In genomic region chr6:50031356-50031755, GRCm38 (mm10) we compare ENCODE assay signal across 30 mouse cellular contexts.
"Had no signal": no experiment of that assay in that cellular context is flagged by ENCODE, and none has a peak within 500 bp of the region (broad histone marks: within the 10 kb centered on the region; RNA-seq: fewer than 3 reads in every experiment).

No protein-coding gene starts in this region.

- H3K36me3 ChIP-seq: limb, embryonic 10.5 days; limb, embryonic 12.5 days; limb, embryonic 13.5 days; limb, embryonic 15.5 days; liver, embryonic 12.5 days; liver, embryonic 13.5 days; liver, embryonic 15.5 days; lung, embryonic 15.5 days; midbrain, embryonic 10.5 days; midbrain, embryonic 12.5 days; midbrain, embryonic 13.5 days; neural tube, embryonic 12.5 days had no signal

- H3K4me2 ChIP-seq: limb, embryonic 12.5 days; limb, embryonic 13.5 days; limb, embryonic 15.5 days; liver, embryonic 11.5 days; liver, embryonic 12.5 days; liver, embryonic 13.5 days; liver, embryonic 15.5 days; lung, embryonic 14.5 days; lung, embryonic 15.5 days; midbrain, embryonic 12.5 days; midbrain, embryonic 13.5 days; neural tube, embryonic 12.5 days had no signal

- DNase-seq: left cerebral cortex, postnatal 4 days; liver; liver, embryonic 13.5 days; liver, postnatal 0 days; lung, adult 18-20 months; lung, adult 2 months; lung, embryonic 14.5 days; lung, postnatal 10 days; lung, postnatal 14 days; lung, postnatal 36 days; lung, postnatal 4 days; midbrain, embryonic 14.5 days had no signal

- H3K4me1 ChIP-seq: liver, embryonic 15.5 days; lung, embryonic 15.5 days had no signal

- H3K27ac ChIP-seq: limb, embryonic 10.5 days; limb, embryonic 12.5 days; limb, embryonic 13.5 days; limb, embryonic 15.5 days; liver, embryonic 12.5 days; liver, embryonic 13.5 days; liver, embryonic 14.5 days; liver, embryonic 15.5 days; lung, embryonic 15.5 days; macrophage; midbrain, embryonic 10.5 days; midbrain, embryonic 12.5 days; midbrain, embryonic 13.5 days; neural tube, embryonic 12.5 days had no signal

- H3K9ac ChIP-seq: limb, embryonic 12.5 days; limb, embryonic 13.5 days; limb, embryonic 15.5 days; liver, embryonic 12.5 days; liver, embryonic 13.5 days; liver, embryonic 14.5 days; liver, embryonic 15.5 days; liver, postnatal 0 days; lung, embryonic 14.5 days; lung, embryonic 15.5 days; midbrain, embryonic 12.5 days; midbrain, embryonic 13.5 days; neural tube, embryonic 12.5 days had no signal

- ATAC-seq: liver, embryonic 12.5 days; liver, postnatal 0 days; lung, postnatal 0 days; midbrain, embryonic 13.5 days; midbrain, embryonic 16.5 days had no signal

- H3K27me3 ChIP-seq: limb, embryonic 12.5 days; liver, embryonic 12.5 days; liver, embryonic 13.5 days; liver, embryonic 15.5 days; lung, embryonic 15.5 days; midbrain, embryonic 12.5 days; midbrain, embryonic 13.5 days; neural tube, embryonic 12.5 days had no signal

- H3K4me3 ChIP-seq: limb, embryonic 10.5 days; limb, embryonic 12.5 days; limb, embryonic 13.5 days; limb, embryonic 15.5 days; liver, embryonic 12.5 days; liver, embryonic 13.5 days; liver, embryonic 15.5 days; lung, embryonic 15.5 days; megakaryocyte, embryonic 14.5 days; midbrain, embryonic 10.5 days; midbrain, embryonic 12.5 days; midbrain, embryonic 13.5 days; myocyte; neural tube, embryonic 12.5 days had no signal

- H3K9me3 ChIP-seq: limb, embryonic 10.5 days; limb, embryonic 12.5 days; limb, embryonic 13.5 days; limb, embryonic 15.5 days; liver, embryonic 12.5 days; liver, embryonic 13.5 days; liver, embryonic 15.5 days; lung, embryonic 15.5 days; megakaryocyte, embryonic 14.5 days; midbrain, embryonic 10.5 days; midbrain, embryonic 12.5 days; midbrain, embryonic 13.5 days; neural tube, embryonic 12.5 days had no signal
